Comparison of ENCODE assay signal across 13 mouse cellular contexts in the genomic region with DNA sequence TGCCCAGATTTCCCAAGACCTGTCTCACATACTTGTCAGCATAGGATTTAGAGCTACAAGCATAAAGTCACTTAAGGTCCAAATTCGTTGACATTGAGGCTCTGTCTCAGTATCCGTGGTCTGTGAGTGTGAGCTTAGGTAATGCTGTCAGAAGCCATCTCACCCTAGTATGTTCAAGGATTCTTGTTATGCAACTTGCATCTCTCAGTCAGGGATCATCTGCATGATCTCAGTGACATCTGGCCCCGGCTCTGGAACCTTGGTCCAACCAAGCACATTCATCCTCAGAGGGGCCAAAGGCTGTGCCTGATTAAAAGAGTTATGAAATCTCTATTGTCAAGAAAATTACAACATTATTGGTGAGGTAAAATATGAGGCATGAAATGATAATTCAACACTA. TPM values are rescaled to one million over a fixed set of nuclear protein-coding genes. Genes with fewer than 3 reads are reported as not detected.
A peak's percentile ranks its signal among the peaks of the same experiment; 100 is the strongest.
DNase-seq lines count a peak whose midpoint lies in the region; ATAC-seq and TF ChIP-seq lines count a peak whose summit lies in the region.
"Had no signal": no experiment of that assay in that cellular context is flagged by ENCODE, and none has a peak within 500 bp of the region (broad histone marks: within the 10 kb centered on the region; RNA-seq: fewer than 3 reads in every experiment).

No protein-coding gene starts in this region.

- H3K27me3 ChIP-seq in heart, adult 2 months (ENCODE audit: control insufficient read depth, insufficient read depth, low read length) = no peaks in the 10 kb centered on the region
- H3K27me3 ChIP-seq in heart, embryonic 12.5 days (replicated peaks) = no peaks in the 10 kb centered on the region
- H3K27me3 ChIP-seq: forebrain, embryonic 12.5 days; hindbrain, embryonic 15.5 days; lung, embryonic 15.5 days had no signal

- no peak overlapping the region for H3K9ac ChIP-seq in heart, adult 2 months (ENCODE audit: low read depth, low read length)
- H3K9ac ChIP-seq in heart, embryonic 12.5 days = no peak overlapping the region
- H3K9ac ChIP-seq: forebrain, embryonic 12.5 days; hindbrain, embryonic 15.5 days had no signal

- ATAC-seq in heart, embryonic 12.5 days (ENCODE audit: insufficient number of reproducible peaks, low FRiP score) = no peak

- no peak for TF ChIP-seq EP300 in heart, adult 2 months (IDR thresholded peaks at IDR 0.05; ENCODE audit: insufficient read depth, low read depth, low read length)

- H3K9me3 ChIP-seq in heart, embryonic 12.5 days (replicated peaks) = 0 out of 2 replicates have a peak, but pooled peaks cover 3% of the 10 kb centered on the region
- H3K9me3 ChIP-seq: forebrain, embryonic 12.5 days; hindbrain, embryonic 15.5 days; lung, embryonic 15.5 days had no signal

- H3K4me1 ChIP-seq in heart, adult 2 months (ENCODE audit: control insufficient read depth, insufficient read depth, low read length) = peaks cover 6% of the 10 kb centered on the region
- H3K4me1 ChIP-seq in heart, embryonic 12.5 days (replicated peaks) = peaks cover 4% of the 10 kb centered on the region

- H3K4me3 ChIP-seq in heart, adult 2 months = no peak overlapping the region
- no peak overlapping the region for H3K4me3 ChIP-seq in heart, embryonic 12.5 days

- intact Hi-C loops in heart, adult 2 months (cut with DNase I) = loop anchor here (5.0 kb wide), 1 partner anchor 94 kb away; no protein-coding TSS in a partner anchor

- no peak for TF ChIP-seq POLR2A in heart, adult 2 months (IDR thresholded peaks at IDR 0.05; ENCODE audit: insufficient read depth, low read depth, low read length)

- no peak overlapping the region for H3K4me2 ChIP-seq in heart, embryonic 12.5 days

- WGBS in heart, adult 2 months = 84% methylated on average over 3 of the region's 3 CpGs
- WGBS in heart, embryonic 12.5 days = 79% methylated on average over 3 of the region's 3 CpGs

- peaks cover 6% of the 10 kb centered on the region; the same call in 1 of the 2 replicates for H3K36me3 ChIP-seq in heart, adult 2 months (ENCODE audit: control insufficient read depth, insufficient read depth, low read length)
- no peaks in the 10 kb centered on the region for H3K36me3 ChIP-seq in heart, embryonic 12.5 days
- H3K36me3 ChIP-seq: forebrain, embryonic 12.5 days; hindbrain, embryonic 15.5 days; lung, embryonic 15.5 days had no signal

- no peak for TF ChIP-seq CTCF in heart, adult 2 months (IDR thresholded peaks at IDR 0.05)

- H3K79me2 ChIP-seq in heart, adult 2 months (replicated peaks; ENCODE audit: control insufficient read depth, insufficient read depth, low read length) = no peaks in the 10 kb centered on the region

- no peak overlapping the region; the same call in 1 of the 2 replicates for H3K27ac ChIP-seq in heart, adult 2 months
- H3K27ac ChIP-seq in heart, embryonic 12.5 days (ENCODE audit: poor library complexity, severe bottlenecking) = no peak overlapping the region
- H3K27ac ChIP-seq: forebrain, embryonic 12.5 days; hindbrain, embryonic 15.5 days had no signal

- peak; percentile 52 to 55 for DNase-seq in heart, adult 2 months
- peak; percentile 23 for DNase-seq in ovary, adult 18-20 months (ENCODE audit: low spot score)
- no peak for DNase-seq in ovary, postnatal 10 days (ENCODE audit: low spot score)
- DNase-seq in gastrocnemius, postnatal 25 days = peak; percentile 65
- peak; percentile 60 for DNase-seq in lung, postnatal 36 days
- DNase-seq in embryo, embryonic 10.5 days (ENCODE audit: low spot score) = no peak
- DNase-seq: embryo, embryonic 11 days; left cerebral cortex, postnatal 4 days; thymus, postnatal 14 days had no signal

RNA-seq across cellular contexts. Expression of gene Gtdc1, which starts 1.2 kb away (rescaled TPM):
- 10 to 100 TPM; 16.5 to 17.7 TPM for total RNA-seq in heart, adult 2 months (2021)
- polyA plus RNA-seq in heart, adult 2 months (2012; rRNA removed) = 6.2 and 10.5 TPM in 2 replicates
- 10.0 and 10.1 TPM in 2 replicates for polyA plus RNA-seq in heart, embryonic 12.5 days (2016; fragmentation: Nextera tagmentation; extraction: Ambion mirVana)
- total RNA-seq in gastrocnemius, postnatal 25 days (2021) = 10 to 100 TPM; 22.3 to 22.6 TPM

Comparison
In these comparisons a context has a peak if more than half of its experiments do, and no peak if none do; other contexts are left out.
1. DNase-seq: peak in heart, adult 2 months (2 of 2), ovary, adult 18-20 months (single experiment), gastrocnemius, postnatal 25 days (single experiment) and lung, postnatal 36 days (single experiment); none in ovary, postnatal 10 days (single experiment) and embryo, embryonic 10.5 days (single experiment).